Mouse (Mus musculus): Measurements from ENCODE around the gene Cacng5.

- TF ChIP-seq POLR2A (IDR thresholded peaks at IDR 0.05; ENCODE audit: insufficient read depth, low read depth, low read length) (no peak), EP300 (IDR thresholded peaks at IDR 0.05; ENCODE audit: insufficient read depth, low read depth, low read length) (no peak)
Observed at GRCm38 (mm10) chr11:107859871-107860270, 55.0 kb downstream of the Cacng5 start.

Data from heart, adult 2 months (tissue).